Mouse (Mus musculus) hindbrain, embryonic 14.5 days (tissue): ENCODE data around the gene Xlr5b. TPM values are rescaled to one million over a fixed set of nuclear protein-coding genes. Genes with fewer than 3 reads are reported as not detected.
"Not testable (repeated sequence)": the region's sequence is repeated elsewhere in the genome, so short reads cannot be mapped to it uniquely, and the experiment has no call there.

Experiments used
- ATAC-seq: fragments of 200-750 bp; cut with Nextera tagmentation; 2 replicates; pipeline ENCODE4 v1.8.0; 2017; ENCODE audit warnings: moderate number of reproducible peaks, mild to moderate bottlenecking, moderate TSS enrichment, moderate library complexity; ENCODE audit not compliant: low FRiP score
- DNase-seq: peaks from one replicate; pipeline ENCODE4 v3.0.0-alpha.2; 2015; ENCODE audit warnings: low spot score
- H3K27ac ChIP-seq: fragments of 300-500 bp; sonication (generic); 2 replicates; pipeline ENCODE4 v1.5.1; 2014; ENCODE audit warnings: mild to moderate bottlenecking, moderate library complexity
- H3K27me3 ChIP-seq: fragments of 300-500 bp; sonication (generic); 2 replicates; pipeline ENCODE4 v1.6.1; 2014; ENCODE audit warnings: mild to moderate bottlenecking, low read length, mixed read lengths; ENCODE audit not compliant: control insufficient read depth, insufficient read depth
- H3K36me3 ChIP-seq: fragments of 300-500 bp; sonication (generic); replicated peaks from 2 replicates; pipeline ENCODE4 v1.6.1; 2014; ENCODE audit not compliant: control insufficient read depth, insufficient read depth
- H3K4me1 ChIP-seq: fragments of 300-500 bp; sonication (generic); replicated peaks from 2 replicates; pipeline ENCODE4 v1.6.1; 2014; ENCODE audit warnings: antibody characterized with exemption, low read length, mixed read lengths; ENCODE audit not compliant: control insufficient read depth, insufficient read depth
- H3K4me2 ChIP-seq: fragments of 300-500 bp; sonication (generic); replicated peaks from 2 replicates; pipeline ENCODE4 v1.6.1; 2014; ENCODE audit warnings: mild to moderate bottlenecking, moderate library complexity
- H3K4me3 ChIP-seq: fragments of 300-500 bp; sonication (generic); replicated peaks from 2 replicates; pipeline ENCODE4 v1.5.1; 2014; ENCODE audit warnings: mild to moderate bottlenecking, low read length
- H3K9ac ChIP-seq: fragments of 300-500 bp; sonication (generic); 2 replicates; pipeline ENCODE4 v1.6.1; 2014
- H3K9me3 ChIP-seq: fragments of 300-500 bp; sonication (generic); 2 replicates; pipeline ENCODE4 v1.6.1; 2016; ENCODE audit warnings: low read length; ENCODE audit not compliant: control insufficient read depth
- WGBS: fragments of 180-500 bp; shearing (Covaris S2); extraction: QIAGEN DNeasy Blood & Tissue Kit; methylation state at CpG from one replicate; pipeline ENCODE4 v1.1.7; 2014; 5-methylcytosine and 5-hydroxymethylcytosine counted together
- polyA plus RNA-seq: library from polyadenylated mRNA; unstranded; fragments of >200 nt; fragmentation: Nextera tagmentation; extraction: Ambion mirVana; gene quantifications from 2 replicates; pipeline ENCODE4 v1.2.1, GENCODE M21; 2014

The Xlr5b gene
- polyA plus RNA-seq = not detected in 2 replicates

DNA sequence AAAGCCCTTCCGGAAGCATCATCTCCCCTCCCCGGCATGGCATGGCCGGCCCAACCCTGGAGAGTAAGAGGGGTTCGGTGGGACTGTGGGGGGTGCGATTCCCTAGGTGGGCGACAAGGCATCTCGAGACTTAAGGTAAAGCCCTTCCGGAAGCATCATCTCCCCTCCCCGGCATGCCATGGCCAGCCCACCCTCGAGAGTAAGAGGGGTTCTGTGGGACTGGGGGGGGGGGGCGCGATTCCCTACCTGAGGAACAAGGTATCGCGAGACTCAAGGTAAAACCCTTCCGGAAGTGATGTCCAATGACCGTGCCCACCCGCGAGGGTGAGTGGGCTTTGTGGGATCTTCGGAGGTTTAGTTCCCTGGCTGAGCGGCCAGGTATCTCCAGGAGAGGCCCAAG, at the start of gene Xlr5b:
Gene Xlr5b (plus strand): TSS at position 301 of the 400 bp plus-strand sequence.
- H3K9ac ChIP-seq, H3K4me3 ChIP-seq, H3K27ac ChIP-seq, H3K4me1 ChIP-seq, H3K4me2 ChIP-seq, H3K27me3 ChIP-seq, DNase-seq, H3K9me3 ChIP-seq, H3K36me3 ChIP-seq, ATAC-seq: not testable (repeated sequence)
- no CpG with 5 or more reads among the region's 20 CpGs for WGBS

DNA sequence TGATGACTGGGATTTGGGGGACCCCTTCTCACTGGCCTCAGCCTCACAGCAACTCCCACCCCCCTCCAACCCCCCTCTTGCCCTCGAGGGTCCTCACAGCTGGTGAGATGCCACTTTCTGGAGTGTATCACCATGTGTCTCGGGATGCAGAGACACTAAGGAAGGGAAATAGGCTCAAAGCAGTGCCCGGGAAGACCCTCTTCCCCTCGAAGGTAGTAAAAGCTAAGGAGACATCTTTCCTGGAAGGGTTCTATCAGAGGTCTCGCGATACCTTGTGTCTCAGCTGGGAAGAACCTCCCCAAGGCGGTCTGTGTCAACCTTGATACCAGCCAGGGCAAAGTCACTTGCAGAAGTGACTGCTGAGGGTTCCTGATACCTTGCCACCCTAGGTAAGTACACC, 31.8 kb upstream of the Xlr5b start, which contains the start of gene Gm14685:
Gene Gm14685 (plus strand): TSS at position 301 of the 400 bp plus-strand sequence.
- not testable (repeated sequence) for H3K4me2 ChIP-seq, H3K9me3 ChIP-seq, H3K27ac ChIP-seq, DNase-seq, H3K4me1 ChIP-seq, ATAC-seq, H3K27me3 ChIP-seq, H3K36me3 ChIP-seq, H3K9ac ChIP-seq, H3K4me3 ChIP-seq
- no CpG with 5 or more reads among the region's 7 CpGs for WGBS

DNA sequence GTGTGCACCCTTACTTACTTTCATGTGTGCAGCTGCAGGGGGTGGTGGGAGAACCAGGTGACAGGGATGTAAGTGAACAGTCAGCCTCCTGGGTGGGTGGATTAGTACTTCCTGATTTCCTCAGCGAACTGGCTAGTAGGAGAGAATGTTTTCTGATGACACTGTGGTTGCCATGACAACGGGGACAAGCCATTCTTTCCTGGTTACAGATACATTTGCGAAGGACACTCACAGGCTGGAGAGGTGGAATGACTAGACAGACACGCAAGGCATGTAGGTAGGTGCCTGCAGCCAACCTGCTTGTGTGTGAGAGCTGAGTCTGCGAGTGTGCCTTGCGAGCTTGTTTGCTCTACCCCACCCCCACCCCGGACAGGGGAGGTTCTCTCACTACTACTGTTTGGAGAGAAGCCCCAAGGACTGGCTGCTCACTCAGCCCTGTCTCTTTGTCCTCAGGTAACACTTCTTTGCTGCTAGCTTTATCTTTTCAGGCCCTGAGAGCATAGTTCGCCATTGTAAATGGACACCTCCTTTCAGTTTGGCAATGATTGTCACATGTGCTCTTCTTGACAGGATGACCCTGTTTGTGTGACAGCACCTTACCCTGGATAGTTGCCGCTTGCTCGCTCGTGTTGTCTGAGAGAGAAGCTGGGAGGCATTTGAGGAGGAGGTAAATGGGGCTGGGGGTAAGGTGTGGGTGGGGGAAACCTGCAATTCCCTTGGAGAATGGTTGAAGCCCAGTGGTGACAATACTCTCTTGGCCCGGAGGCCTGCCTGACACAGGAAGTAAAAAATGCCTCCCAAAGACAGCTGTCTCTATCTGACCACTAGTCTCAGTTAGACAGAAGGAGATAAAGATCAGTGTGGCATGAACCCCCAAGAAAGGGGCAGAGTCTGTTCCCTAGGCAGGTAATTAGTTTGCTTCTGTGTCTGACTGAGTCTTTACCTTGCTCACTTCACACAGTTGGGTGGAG, 25.5 kb upstream of the Xlr5b start:
- DNase-seq, H3K4me3 ChIP-seq, H3K36me3 ChIP-seq, H3K9me3 ChIP-seq, H3K27me3 ChIP-seq, H3K9ac ChIP-seq, H3K4me1 ChIP-seq, H3K27ac ChIP-seq, H3K4me2 ChIP-seq: not testable (repeated sequence)
- ATAC-seq = peak; percentile 71; the same call in 1 of the 2 replicates
- no CpG with 5 or more reads among the region's 12 CpGs for WGBS

DNA sequence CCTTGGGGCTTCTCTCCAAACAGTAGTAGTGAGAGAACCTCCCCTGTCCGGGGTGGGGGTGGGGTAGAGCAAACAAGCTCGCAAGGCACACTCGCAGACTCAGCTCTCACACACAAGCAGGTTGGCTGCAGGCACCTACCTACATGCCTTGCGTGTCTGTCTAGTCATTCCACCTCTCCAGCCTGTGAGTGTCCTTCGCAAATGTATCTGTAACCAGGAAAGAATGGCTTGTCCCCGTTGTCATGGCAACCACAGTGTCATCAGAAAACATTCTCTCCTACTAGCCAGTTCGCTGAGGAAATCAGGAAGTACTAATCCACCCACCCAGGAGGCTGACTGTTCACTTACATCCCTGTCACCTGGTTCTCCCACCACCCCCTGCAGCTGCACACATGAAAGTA, 5.4 kb upstream of the Xlr5b start:
- H3K4me2 ChIP-seq, H3K9ac ChIP-seq, H3K27me3 ChIP-seq, H3K36me3 ChIP-seq, DNase-seq, H3K4me3 ChIP-seq, H3K4me1 ChIP-seq, H3K27ac ChIP-seq, H3K9me3 ChIP-seq: not testable (repeated sequence)
- ATAC-seq = peak; percentile 72; the same call in 1 of the 2 replicates
- WGBS = no CpG with 5 or more reads among the region's 7 CpGs

DNA sequence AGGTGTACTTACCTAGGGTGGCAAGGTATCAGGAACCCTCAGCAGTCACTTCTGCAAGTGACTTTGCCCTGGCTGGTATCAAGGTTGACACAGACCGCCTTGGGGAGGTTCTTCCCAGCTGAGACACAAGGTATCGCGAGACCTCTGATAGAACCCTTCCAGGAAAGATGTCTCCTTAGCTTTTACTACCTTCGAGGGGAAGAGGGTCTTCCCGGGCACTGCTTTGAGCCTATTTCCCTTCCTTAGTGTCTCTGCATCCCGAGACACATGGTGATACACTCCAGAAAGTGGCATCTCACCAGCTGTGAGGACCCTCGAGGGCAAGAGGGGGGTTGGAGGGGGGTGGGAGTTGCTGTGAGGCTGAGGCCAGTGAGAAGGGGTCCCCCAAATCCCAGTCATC, 754 bp downstream of the Xlr5b start, which contains the start of gene DXBay18:
Gene DXBay18 (minus strand): TSS at position 101 of the 400 bp plus-strand sequence.
- WGBS = no CpG with 5 or more reads among the region's 7 CpGs

DNA sequence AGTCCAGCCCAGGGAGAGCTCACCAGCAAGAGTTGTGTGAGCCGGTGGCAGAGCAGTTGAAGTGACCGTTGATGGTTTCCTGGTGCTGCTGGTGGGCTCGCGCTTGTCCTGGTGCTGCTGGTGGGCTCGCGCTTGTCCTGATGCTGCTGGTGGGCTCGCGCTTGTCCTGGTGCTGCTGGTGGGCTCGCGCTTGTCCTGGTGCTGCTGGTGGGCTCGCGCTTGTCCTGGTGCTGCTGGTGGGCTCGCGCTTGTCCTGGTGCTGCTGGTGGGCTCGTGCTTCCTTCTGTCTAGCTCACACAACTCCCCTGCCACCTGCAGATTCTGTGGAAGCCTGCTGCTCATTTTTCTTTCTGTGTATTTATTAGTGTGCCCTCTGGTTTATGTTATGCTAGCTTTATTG, 28.3 kb downstream of the Xlr5b start, which contains the start of gene Spin2d:
Gene Spin2d (minus strand): TSS at position 101 of the 400 bp plus-strand sequence.
- not testable (repeated sequence) for H3K9me3 ChIP-seq, ATAC-seq, DNase-seq, H3K4me1 ChIP-seq, H3K9ac ChIP-seq, H3K27ac ChIP-seq, H3K27me3 ChIP-seq, H3K4me2 ChIP-seq, H3K4me3 ChIP-seq, H3K36me3 ChIP-seq
- WGBS = 76% methylated on average over 7 of the region's 15 CpGs

More for the DNA sequence above, 754 bp downstream of the Xlr5b start, which contains the start of gene DXBay18:
- H3K4me2 ChIP-seq, H3K9me3 ChIP-seq, DNase-seq, H3K9ac ChIP-seq, ATAC-seq, H3K27ac ChIP-seq, H3K4me3 ChIP-seq, H3K36me3 ChIP-seq, H3K4me1 ChIP-seq, H3K27me3 ChIP-seq: not testable (repeated sequence)

DNA sequence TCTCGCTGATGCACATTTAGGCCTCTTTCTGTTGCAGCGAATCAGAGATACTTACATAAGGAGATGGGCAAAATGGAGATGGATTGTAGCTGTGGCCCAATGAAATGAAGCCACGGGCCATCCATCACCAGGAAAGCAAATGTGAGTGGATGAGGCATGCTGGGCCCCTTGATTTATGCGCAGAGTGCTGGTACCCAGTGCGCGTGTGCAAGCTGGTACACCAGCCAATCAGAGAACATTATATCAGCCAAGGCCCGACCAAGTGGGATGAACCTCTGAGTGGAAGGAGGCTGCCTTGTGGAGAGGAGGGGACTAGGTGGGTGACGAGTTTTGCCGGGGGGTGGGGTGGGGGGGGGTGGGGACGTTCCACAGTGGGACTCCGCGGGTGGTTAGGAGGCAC, 43.3 kb downstream of the Xlr5b start, which contains the start of gene Xlr3b:
Gene Xlr3b (plus strand): TSS at position 274 of the 400 bp plus-strand sequence.
- not testable (repeated sequence) for DNase-seq
- peak; percentile 77; the same call in 1 of the 2 replicates for ATAC-seq

More for the DNA sequence above, 43.3 kb downstream of the Xlr5b start, which contains the start of gene Xlr3b:
- H3K27ac ChIP-seq, H3K9ac ChIP-seq, H3K4me2 ChIP-seq, H3K27me3 ChIP-seq, H3K9me3 ChIP-seq, H3K36me3 ChIP-seq, H3K4me1 ChIP-seq, H3K4me3 ChIP-seq: not testable (repeated sequence)
- whole genome bisulfite sequencing = 80% methylated on average over 6 of the region's 12 CpGs
